Mouse (Mus musculus) E14TG2a.4 (cell line): ENCODE data around the gene Ldlrad3.

Source experiments
- CTCF ChIP-seq: conservative IDR thresholded peaks from 2 replicates; pipeline ENCODE4 v1.5.1; 2014; ENCODE audit warnings: low read length
- NANOG ChIP-seq: IDR thresholded peaks from 2 replicates; pipeline ENCODE4 v1.6.1; 2014; ENCODE audit warnings: borderline replicate concordance, low read length, mixed read lengths

DNA sequence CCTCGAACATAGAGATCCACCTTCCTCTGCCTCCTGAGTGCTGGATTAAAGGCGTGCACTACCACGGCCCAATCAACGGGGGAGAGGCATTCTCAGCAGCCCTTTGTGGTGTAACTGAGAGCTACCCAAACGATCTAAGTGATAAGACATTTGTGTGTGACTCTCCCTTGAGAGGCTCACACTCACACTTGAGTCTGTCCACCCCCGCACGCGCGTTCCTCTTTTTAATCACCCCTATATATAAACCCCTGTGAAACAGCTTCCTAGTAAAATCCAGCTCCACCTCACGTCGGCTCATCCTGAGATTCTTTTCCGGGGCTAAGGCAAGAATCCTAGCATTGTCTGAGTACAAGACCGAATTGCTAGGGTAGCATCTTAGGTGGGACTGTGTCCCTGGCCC is 277.4 kb downstream of the Ldlrad3 start:
- TF ChIP-seq CTCF = no peak
- TF ChIP-seq NANOG = no peak
